Mouse (Mus musculus) 3134 (cell line): ENCODE results near the gene Lcn2.

Experiments
- DNase-seq: peaks from one replicate; pipeline ENCODE4 v3.0.0-alpha.2; 2011; ENCODE audit warnings: low spot score; ENCODE audit not compliant: insufficient read length; ENCODE audit errors: extremely low read depth

Lcn2 gene

DNA sequence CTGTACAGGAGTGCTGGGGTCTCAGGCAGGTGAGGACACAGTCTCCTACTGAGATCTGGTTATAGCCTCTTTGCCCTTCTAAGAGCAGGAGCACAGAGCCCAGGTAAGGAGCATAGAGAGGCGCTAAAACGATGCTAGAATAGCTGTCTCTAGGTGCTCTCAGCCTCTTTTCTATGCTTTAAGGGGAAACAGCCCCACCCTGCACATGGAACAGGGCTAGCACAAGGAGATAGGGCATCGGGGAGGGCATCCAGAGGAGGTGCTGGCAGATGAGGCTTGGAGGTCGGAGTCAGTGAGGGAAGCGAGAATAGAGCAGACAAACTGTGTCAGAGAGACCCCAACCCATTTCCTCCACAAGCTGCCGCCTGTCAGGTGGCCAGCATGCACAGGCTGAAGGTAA lies 41.0 kb downstream of the Lcn2 start:
- no peak for DNase-seq

DNA sequence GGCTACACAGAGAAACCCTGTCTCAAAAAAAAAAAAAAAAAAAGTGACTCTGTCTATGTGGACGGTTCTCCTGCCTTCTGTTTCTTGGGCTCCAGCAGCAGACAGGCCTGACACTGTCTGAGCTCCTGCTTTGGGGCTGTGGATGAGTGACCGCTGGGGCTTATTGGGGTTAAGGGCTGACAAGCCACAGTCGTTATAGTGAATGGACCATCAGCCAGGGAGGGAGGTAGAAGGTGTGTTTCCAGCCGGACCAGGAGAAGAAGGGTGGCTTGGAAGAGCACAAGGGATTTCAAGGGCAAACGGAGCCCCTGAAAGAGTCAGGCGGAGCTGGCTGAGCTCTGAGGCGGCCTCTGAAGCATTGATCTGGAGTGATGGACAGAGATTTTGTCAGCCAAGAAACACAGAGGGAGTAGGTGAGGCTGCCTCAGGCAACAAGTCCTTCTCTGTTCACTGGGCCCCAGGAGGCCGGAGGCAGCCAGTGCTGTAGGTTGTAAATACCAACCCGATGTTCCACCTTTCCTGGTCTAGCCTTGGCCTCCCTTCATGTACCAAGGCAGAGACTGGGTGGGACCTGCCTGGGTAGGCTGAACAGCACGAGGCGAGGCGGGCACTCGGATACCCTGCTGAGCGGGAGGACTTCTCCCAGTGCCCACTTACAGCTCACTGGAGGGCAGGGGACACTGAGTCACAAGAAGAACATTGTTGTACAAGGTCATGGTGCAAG lies 43.3 kb downstream of the Lcn2 start:
- no peak for DNase-seq

DNA sequence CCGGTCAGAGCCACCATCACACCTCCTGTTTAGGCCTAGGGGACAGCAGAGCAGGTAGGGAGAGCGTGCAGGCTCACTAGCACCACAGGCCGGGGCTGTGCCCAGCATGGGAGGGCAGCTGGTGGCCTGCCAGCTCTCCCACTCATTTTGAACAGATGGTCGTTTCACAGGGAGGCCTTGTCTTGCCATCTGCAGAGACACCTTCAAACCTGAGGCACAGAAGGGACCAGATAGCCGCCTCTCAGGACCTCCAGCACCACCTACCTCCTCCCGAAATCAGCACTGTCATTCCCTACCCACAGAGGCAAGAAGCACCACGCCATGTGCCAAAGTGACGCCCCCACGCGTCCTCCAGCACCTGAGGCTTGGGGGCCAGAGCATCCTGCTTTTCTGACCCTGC lies 44.0 kb downstream of the Lcn2 start:
- DNase-seq, result no peak

DNA sequence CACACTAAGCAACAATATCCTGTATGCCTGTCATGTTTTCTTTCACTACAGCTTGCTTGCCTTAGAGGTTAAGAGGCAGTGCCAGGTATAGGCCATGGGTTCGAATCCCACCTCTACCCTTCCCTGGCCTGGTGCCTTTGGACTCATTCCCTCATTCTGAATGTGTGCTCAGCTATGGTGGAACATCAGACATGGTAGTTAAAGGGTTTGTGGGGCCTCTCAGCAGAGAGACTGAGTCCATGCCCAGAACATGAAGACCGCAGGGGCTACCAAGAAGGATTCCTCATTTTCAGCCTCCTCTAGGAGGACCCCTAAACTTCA lies 44.7 kb downstream of the Lcn2 start:
- no peak for DNase-seq

DNA sequence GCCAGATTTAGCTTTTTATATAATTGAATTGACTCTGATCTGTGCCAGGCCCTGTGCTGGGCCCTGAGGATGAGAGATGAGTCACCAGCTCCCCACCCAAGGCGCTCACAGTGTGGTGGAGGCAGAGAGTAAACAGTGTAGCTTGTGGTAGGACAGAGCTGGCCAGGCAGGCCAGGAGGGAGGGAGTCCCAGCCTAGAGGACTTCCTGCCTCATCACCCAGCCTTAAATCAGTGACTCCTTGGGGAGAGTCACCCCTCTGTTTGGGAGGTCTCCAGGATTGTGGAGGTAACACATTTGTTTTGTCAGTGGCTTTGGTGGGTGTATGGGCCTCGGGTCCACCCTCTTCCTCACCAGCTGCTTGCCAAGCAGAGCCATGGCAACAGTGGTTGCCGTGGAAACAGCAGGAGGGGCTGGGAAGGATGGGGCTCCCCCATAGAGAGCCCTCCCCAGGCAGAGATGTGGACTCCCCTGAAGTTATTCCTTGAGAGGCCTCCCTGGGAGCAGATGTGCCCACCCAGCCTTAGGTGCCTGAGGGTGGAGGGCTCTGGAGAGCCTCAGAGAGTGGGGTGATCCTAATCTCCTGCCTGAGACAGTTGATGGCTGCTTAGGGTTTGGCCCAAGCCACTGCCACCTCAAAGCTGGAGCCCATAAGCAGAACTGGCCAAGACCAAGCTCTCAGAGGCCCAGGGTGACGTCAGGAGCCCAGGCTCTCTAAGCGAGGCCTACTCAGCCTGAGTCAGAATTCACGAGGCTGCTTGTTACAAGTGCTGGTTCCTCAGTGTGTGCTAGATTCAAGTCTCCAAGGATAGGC lies 45.3 kb downstream of the Lcn2 start:
- peak; percentile 89 for DNase-seq

DNA sequence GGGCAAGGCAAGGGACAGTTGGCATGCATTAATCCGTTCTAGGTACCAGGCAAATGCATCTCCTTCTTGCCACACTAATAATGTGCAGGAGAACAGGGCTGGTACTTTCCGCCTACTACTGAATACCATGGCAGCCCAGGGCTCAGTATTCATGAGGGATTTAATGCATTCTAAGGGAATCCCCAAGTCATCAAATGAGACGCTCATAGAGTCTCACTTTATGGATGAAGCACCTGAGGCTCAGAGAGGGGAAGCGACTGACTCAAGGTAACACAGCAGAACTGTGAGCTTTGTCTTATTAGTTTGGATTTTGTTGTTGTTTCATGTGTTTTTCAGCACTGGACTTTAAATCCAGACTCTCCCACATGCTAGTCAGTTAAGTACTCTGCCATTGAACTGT lies 46.0 kb downstream of the Lcn2 start:
- no peak for DNase-seq

DNA sequence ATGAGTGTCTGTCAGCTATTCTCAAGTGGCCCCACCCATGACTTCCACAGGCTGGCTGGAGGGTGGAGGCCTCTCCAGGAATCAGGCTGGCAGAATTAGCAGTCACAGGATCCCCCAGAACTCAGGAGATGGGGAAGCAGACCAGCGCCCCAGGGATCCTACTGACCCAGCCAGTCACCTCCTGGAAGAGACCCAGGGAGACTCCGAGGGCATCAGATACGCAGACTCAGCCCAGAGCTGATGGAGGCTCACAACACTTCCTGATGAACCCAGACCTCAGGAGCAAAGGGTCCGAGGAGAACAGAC lies 46.5 kb downstream of the Lcn2 start:
- peak; percentile 48 for DNase-seq

DNA sequence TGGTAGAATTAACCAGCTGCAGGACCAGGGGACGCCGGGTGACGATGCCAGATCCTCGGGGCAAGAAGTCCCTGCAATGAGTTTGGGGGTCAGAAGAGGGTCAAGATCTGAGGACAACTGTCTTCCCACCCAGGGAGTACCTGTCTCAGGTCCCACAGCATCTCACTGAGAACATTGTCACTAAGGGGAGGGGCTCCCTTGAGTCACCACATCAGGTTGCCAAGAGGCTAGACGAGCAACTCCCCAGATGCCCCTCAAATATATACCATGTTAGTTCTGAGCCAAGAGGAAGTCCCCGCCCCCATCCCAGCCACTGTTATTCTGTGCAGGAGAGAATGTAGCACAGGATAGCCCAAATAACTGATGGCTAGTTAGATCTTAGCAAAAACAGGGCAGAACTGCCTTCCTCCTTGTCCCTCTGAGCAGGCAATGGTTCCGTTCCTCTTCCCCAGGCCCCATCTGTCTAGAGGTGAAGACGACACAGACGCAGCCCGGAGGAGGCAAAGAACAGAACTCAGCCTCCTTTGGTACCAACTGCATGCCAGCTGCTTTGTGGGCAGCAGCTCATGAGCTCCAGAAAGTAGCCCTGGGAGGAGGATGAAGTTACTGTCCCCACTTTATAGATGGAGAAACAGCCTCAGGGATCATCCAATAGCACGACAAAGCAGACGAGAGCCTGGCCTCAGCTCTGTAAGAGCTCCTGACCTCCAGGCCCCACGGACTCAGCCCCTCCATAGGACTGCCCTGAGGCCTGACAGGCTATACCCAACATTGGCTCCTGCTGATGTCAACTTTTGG lies 47.0 kb downstream of the Lcn2 start:
- peak; percentile 26 for DNase-seq

DNA sequence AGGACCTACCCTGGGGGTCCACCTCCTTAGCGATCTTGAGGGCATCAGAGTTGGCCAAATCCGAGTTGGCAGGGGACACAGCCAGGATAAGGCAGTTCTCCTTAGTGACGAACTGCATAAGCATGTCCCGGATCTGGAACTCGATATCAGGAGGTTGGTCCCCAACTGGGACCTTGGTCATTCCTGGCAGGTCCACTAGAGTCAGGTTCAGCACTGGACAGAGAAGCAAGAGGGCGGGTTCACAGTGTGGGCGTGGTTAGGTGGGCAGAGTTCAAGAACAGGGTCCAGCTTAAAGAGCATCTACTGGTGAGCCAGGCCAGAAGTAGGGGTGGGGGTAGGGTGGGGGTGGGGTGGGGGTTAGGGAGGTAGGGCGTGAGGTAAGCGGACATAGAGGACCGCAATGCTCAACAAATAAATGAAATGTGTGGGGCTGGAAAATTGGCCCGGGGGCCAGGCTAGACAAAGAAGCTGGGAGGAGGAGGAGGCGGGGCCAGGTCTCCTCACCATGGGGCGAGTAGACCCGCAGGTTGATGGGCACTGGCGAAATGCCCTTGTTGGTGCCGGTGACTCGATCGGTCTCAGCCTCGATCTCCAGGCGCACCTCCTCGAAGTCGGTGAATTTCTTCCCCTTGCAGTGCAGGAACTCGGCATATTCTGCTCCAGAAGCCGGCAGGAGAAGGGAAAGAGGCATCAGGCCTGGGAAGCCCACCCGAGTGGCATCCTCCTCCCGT lies 48.0 kb downstream of the Lcn2 start:
- DNase-seq, result no peak

DNA sequence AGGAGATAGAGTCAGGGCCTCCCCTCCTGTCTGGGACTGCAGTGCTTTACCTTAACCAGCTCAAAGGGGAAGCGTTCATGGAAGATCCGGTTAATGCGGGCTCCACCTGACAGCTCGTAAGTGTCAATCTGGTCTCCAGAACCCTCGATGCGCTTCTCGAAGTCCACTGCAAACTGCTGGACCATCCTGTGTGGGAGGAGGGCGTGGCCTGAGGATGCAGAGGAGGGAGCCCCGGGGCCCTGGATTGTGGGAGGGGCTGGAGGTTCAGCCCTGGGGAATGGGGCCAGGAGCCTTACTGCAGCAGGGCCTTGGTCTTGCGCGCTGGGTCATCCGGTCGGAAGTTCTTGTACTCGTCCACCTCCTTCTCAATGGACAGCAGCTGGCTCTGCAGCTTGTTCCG lies 52.2 kb downstream of the Lcn2 start:
- no peak for DNase-seq
